Mouse (Mus musculus) erythroblast, embryonic 14.5 days (primary cell): ENCODE measurements around the gene Foxp1.

Experiments used
- GATA1 ChIP-seq: IDR thresholded peaks from 2 replicates; pipeline ENCODE4 v1.6.1; 2012; ENCODE audit warnings: low read length, inconsistent platforms, mixed read lengths
- TAL1 ChIP-seq: IDR thresholded peaks from 3 replicates; pipeline ENCODE4 v1.6.1; 2012; ENCODE audit warnings: low read length, inconsistent platforms, mixed read lengths

DNA sequence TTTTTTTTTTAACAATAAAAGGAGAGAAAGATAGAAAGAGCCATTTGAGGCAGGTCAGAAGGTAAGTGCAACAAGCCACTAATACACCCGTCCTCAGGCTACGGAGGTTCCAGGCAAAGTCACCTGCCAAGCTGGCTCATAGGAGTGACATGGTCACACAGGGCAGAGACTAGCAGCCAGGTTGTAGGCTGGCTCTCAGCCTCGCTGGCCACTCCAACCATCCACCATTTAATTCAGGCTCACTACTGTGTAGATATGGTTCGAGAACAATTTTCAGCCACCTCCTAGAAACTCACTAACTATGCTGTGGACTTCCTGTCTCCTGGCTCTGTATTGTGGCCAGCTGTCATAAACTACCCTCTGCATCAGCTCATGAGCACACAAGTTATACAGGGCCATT lies 161.9 kb downstream of the Foxp1 start:
- no peak for TF ChIP-seq TAL1
- TF ChIP-seq GATA1, result no peak
